Mouse (Mus musculus) CH12.LX (cell line): ENCODE data around the gene Plpp1.

ENCODE experiments used
- CTCF ChIP-seq, 2 experiments: IDR thresholded peaks in 1 of 2; conservative IDR thresholded peaks in 1 of 2; 2 replicates each; pipeline ENCODE4 v1.5.1; 2011 to 2012; ENCODE audit warnings: low read depth in 2 of 2, low read length in 2 of 2, improper control_type of control experiment in 1 of 2, inconsistent platforms in 1 of 2, mild to moderate bottlenecking in 1 of 2, moderate library complexity in 1 of 2
- JUND ChIP-seq: conservative IDR thresholded peaks from 2 replicates; pipeline ENCODE4 v1.6.1; 2011; ENCODE audit warnings: low read depth, low read length, improper control_type of control experiment
- KAT2A ChIP-seq: IDR thresholded peaks from 2 replicates; pipeline ENCODE4 v1.6.1; 2012; ENCODE audit warnings: low read length, improper control_type of control experiment, inconsistent platforms; ENCODE audit not compliant: insufficient replicate concordance
- MEF2A ChIP-seq: IDR thresholded peaks from 2 replicates; pipeline ENCODE4 v1.6.1; 2014; ENCODE audit warnings: low read depth, mild to moderate bottlenecking, inconsistent platforms, low read length, improper control_type of control experiment, borderline replicate concordance
- POLR2A ChIP-seq: IDR thresholded peaks from 2 replicates; pipeline ENCODE4 v1.6.1; 2011; ENCODE audit warnings: low read depth, mild to moderate bottlenecking, improper control_type of control experiment, low read length
- USF2 ChIP-seq: conservative IDR thresholded peaks from 2 replicates; pipeline ENCODE4 v1.6.1; 2011; ENCODE audit warnings: low read depth, low read length, improper control_type of control experiment

DNA sequence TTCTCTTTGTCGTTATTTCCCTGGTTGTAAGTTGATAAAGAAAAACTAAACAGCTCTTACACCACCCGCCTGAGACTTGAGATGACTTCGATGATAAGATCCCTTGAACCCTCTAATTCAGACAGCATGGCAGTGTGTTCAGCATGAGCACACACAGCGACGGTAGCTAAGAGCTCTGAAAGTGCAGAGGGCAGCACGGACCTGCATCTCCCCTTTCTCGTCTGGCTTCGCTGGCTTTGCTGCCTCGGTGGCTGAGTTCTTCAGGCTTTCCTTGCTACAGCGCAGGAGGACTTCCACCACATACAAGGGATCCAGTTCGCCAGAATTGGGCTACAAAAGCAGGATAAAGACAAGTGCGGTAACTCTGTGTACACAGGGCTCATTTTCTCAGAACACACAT, 86.6 kb downstream of the Plpp1 start:
- no peak for TF ChIP-seq CTCF (conservative IDR thresholded peaks at IDR 0.05 in 1 of 2, IDR thresholded peaks at IDR 0.05 in 1 of 2; ENCODE audit: low read depth in 2 of 2, low read length in 2 of 2)
- no peak for TF ChIP-seq MEF2A
- TF ChIP-seq POLR2A: no peak
- TF ChIP-seq JUND: no peak
- TF ChIP-seq KAT2A: no peak
- TF ChIP-seq USF2: no peak
